Mouse (Mus musculus) liver, embryonic 12.5 days (tissue): Measurements from ENCODE around the gene Ino80d. TPM values are rescaled to one million over a fixed set of nuclear protein-coding genes. Genes with fewer than 3 reads are reported as not detected.

ENCODE experiments used
- ATAC-seq: fragments of 200-750 bp; cut with Nextera tagmentation; 2 replicates; pipeline ENCODE4 v1.8.0; 2017; ENCODE audit warnings: moderate number of reproducible peaks, mild to moderate bottlenecking, moderate library complexity
- H3K27ac ChIP-seq: fragments of 300-500 bp; sonication (generic); 2 replicates; pipeline ENCODE4 v1.5.1; 2016; ENCODE audit warnings: mild to moderate bottlenecking
- H3K27me3 ChIP-seq: fragments of 300-500 bp; sonication (generic); replicated peaks from 2 replicates; pipeline ENCODE4 v1.6.1; 2016; ENCODE audit warnings: mild to moderate bottlenecking, moderate library complexity
- H3K36me3 ChIP-seq: fragments of 300-500 bp; sonication (generic); 2 replicates; pipeline ENCODE4 v1.6.1; 2016; ENCODE audit warnings: mild to moderate bottlenecking, moderate library complexity
- H3K4me1 ChIP-seq: fragments of 300-500 bp; sonication (generic); 2 replicates; pipeline ENCODE4 v1.6.1; 2016
- H3K4me2 ChIP-seq: fragments of 300-500 bp; sonication (generic); 2 replicates; pipeline ENCODE4 v1.6.1; 2016; ENCODE audit warnings: mild to moderate bottlenecking, moderate library complexity
- H3K4me3 ChIP-seq: fragments of 300-500 bp; sonication (generic); 2 replicates; pipeline ENCODE4 v1.5.1; 2016; ENCODE audit warnings: mild to moderate bottlenecking, moderate library complexity
- H3K9ac ChIP-seq: fragments of 300-500 bp; sonication (generic); 2 replicates; pipeline ENCODE4 v1.6.1; 2016; ENCODE audit warnings: mild to moderate bottlenecking, moderate library complexity
- H3K9me3 ChIP-seq: fragments of 300-500 bp; sonication (generic); replicated peaks from 2 replicates; pipeline ENCODE4 v1.6.1; 2016; ENCODE audit warnings: mild to moderate bottlenecking, moderate library complexity
- WGBS: fragments of 180-500 bp; shearing (Covaris S2); methylation state at CpG from one replicate; pipeline ENCODE4 v1.1.7; 2016; ENCODE audit not compliant: insufficient replicate concordance; 5-methylcytosine and 5-hydroxymethylcytosine counted together
- polyA plus RNA-seq: library from polyadenylated mRNA; unstranded; fragments of >200 nt; fragmentation: Nextera tagmentation; extraction: Ambion mirVana; gene quantifications from 2 replicates; pipeline ENCODE4 v1.2.1, GENCODE M21; 2016

Gene Ino80d
- polyA plus RNA-seq, 1 experiment from 2014 or later = 7.2 TPM

DNA sequence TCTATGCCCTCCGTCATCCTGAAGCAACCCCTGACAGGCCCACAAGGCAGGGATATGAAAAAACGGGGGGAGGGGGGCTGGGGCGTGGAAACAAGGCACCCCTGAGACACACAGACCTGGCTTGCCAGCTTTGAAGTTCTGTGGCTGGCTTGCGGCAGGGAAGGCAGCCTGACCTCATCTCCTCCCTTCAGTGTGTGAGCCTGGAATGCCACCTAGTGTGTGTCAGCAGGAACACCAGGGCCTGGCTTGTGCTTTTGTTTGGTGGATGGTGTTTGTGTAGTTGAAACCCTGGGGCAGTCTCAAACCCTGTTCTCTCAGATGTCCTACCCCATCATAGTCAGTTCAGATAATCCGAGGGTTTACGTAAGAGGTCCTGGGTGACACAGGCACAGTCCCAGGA is 150.2 kb downstream of the Ino80d start:
- no peak for ATAC-seq
- 36% methylated on average over 6 of the region's 6 CpGs for WGBS
- Histone ChIP-seq H3K4me3 (no peak overlapping the region), H3K4me1 (no peaks in the 10 kb centered on the region), H3K27me3 (no peaks in the 10 kb centered on the region), H3K9me3 (no peaks in the 10 kb centered on the region), H3K36me3 (no peaks in the 10 kb centered on the region), H3K27ac (no peak overlapping the region), H3K9ac (no peak overlapping the region), H3K4me2 (no peak overlapping the region)

GRCm38 (mm10) chr1:62956942-62957645 is 157.4 kb downstream of the Ino80d start:
- Histone ChIP-seq H3K36me3 (no peaks in the 10 kb centered on the region), H3K9ac (no peak overlapping the region), H3K27me3 (no peaks in the 10 kb centered on the region), H3K4me1 (no peaks in the 10 kb centered on the region), H3K4me3 (no peak overlapping the region), H3K9me3 (no peaks in the 10 kb centered on the region), H3K4me2 (no peak overlapping the region), H3K27ac (no peak overlapping the region)
- ATAC-seq = no peak
- 38% methylated on average over 1 of the region's 1 CpGs for WGBS

GRCm38 (mm10) chr1:62956526-62956925 is 157.9 kb downstream of the Ino80d start:
- Histone ChIP-seq H3K4me3 (no peak overlapping the region), H3K36me3 (no peaks in the 10 kb centered on the region), H3K4me2 (no peak overlapping the region), H3K27me3 (no peaks in the 10 kb centered on the region), H3K9me3 (no peaks in the 10 kb centered on the region), H3K4me1 (no peaks in the 10 kb centered on the region), H3K9ac (no peak overlapping the region), H3K27ac (no peak overlapping the region)
- 58% methylated on average over 5 of the region's 5 CpGs for WGBS
- ATAC-seq = no peak

- Histone ChIP-seq H3K4me1 (no peaks in the 10 kb centered on the region), H3K36me3 (no peaks in the 10 kb centered on the region), H3K27ac (no peak overlapping the region), H3K27me3 (no peaks in the 10 kb centered on the region), H3K9ac (no peak overlapping the region), H3K4me2 (no peak overlapping the region), H3K9me3 (no peaks in the 10 kb centered on the region), H3K4me3 (no peak overlapping the region)
- WGBS = 79% methylated on average over 6 of the region's 6 CpGs
- ATAC-seq = no peak
Measured at GRCm38 (mm10) chr1:62955340-62955739, 159.1 kb downstream of the Ino80d start.

DNA sequence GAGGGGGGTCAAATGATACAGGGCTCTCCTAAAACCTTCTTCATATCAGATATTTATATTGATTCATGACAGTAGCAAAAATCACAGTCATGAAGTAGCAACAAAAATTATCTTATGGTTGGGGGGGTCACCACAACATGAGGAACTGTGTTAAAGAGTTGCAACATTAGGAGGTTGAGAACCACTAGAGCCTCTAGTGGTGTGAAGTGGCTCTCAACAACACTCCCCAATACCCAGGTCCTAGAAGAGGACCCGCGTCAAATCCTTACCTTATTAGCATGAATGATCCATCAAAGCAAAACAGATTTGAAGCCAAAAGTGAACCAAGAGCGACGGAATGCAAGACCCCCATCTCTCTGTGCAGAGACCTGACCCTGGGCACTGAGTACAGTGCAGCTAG is 161.4 kb downstream of the Ino80d start:
- Histone ChIP-seq H3K27ac (no peak overlapping the region), H3K9ac (no peak overlapping the region), H3K4me2 (no peak overlapping the region), H3K36me3 (no peaks in the 10 kb centered on the region), H3K4me1 (no peaks in the 10 kb centered on the region), H3K4me3 (no peak overlapping the region), H3K9me3 (no peaks in the 10 kb centered on the region), H3K27me3 (no peaks in the 10 kb centered on the region)
- no peak for ATAC-seq
- 78% methylated on average over 4 of the region's 4 CpGs for WGBS

GRCm38 (mm10) chr1:62952319-62952718 is 162.1 kb downstream of the Ino80d start:
- Histone ChIP-seq H3K4me3 (no peak overlapping the region), H3K4me2 (no peak overlapping the region), H3K4me1 (no peaks in the 10 kb centered on the region), H3K9me3 (no peaks in the 10 kb centered on the region), H3K9ac (no peak overlapping the region), H3K27ac (no peak overlapping the region), H3K27me3 (0 out of 2 replicates have a peak, but pooled peaks cover 4% of the 10 kb centered on the region), H3K36me3 (no peaks in the 10 kb centered on the region)
- WGBS = 69% methylated on average over 3 of the region's 3 CpGs
- no peak for ATAC-seq

- WGBS = 64% methylated on average over 7 of the region's 7 CpGs
- H3K4me1 ChIP-seq = no peaks in the 10 kb centered on the region
- 0 out of 2 replicates have a peak, but pooled peaks cover 4% of the 10 kb centered on the region for H3K27me3 ChIP-seq
- ATAC-seq = no peak
- H3K9ac ChIP-seq = no peak overlapping the region
- H3K4me3 ChIP-seq = no peak overlapping the region
- no peak overlapping the region for H3K4me2 ChIP-seq
- no peaks in the 10 kb centered on the region for H3K9me3 ChIP-seq
- H3K36me3 ChIP-seq = no peaks in the 10 kb centered on the region
- H3K27ac ChIP-seq = no peak overlapping the region
Measured at GRCm38 (mm10) chr1:62951067-62951809, 163.2 kb downstream of the Ino80d start.

GRCm38 (mm10) chr1:62950526-62950925 is 163.9 kb downstream of the Ino80d start:
- Histone ChIP-seq H3K27ac (no peak overlapping the region), H3K4me2 (no peak overlapping the region), H3K36me3 (no peaks in the 10 kb centered on the region), H3K9me3 (no peaks in the 10 kb centered on the region), H3K4me3 (no peak overlapping the region), H3K27me3 (0 out of 2 replicates have a peak, but pooled peaks cover 4% of the 10 kb centered on the region), H3K4me1 (no peaks in the 10 kb centered on the region), H3K9ac (no peak overlapping the region)
- no peak for ATAC-seq
- 72% methylated on average over 9 of the region's 9 CpGs for WGBS

DNA sequence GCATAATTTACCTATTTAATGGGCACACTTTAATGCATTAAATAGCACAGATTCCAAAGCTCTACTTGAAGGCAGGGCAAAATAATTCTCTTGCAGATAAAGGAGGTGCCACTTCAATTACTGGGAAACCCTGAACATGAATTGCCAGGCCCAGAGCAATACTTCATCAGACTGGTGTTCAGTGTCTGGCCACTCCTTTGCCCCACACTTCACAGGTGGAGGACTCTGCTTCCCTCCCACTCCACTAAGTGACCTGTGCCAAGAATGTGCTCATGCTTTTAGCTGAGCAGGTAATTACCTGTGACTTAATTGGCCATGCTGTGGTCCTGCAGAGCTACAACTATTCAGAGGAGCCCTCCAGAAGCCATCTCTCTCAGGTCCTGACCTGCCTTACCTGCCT is 166.7 kb downstream of the Ino80d start:
- Histone ChIP-seq H3K4me2 (no peak overlapping the region), H3K27ac (no peak overlapping the region), H3K36me3 (no peaks in the 10 kb centered on the region), H3K9ac (no peak overlapping the region), H3K4me1 (no peaks in the 10 kb centered on the region), H3K27me3 (0 out of 2 replicates have a peak, but pooled peaks cover 4% of the 10 kb centered on the region), H3K9me3 (no peaks in the 10 kb centered on the region), H3K4me3 (no peak overlapping the region)
- ATAC-seq = no peak

- no peak for ATAC-seq
- no peaks in the 10 kb centered on the region for H3K9me3 ChIP-seq
- WGBS = 75% methylated on average over 5 of the region's 5 CpGs
Measured at GRCm38 (mm10) chr1:62946987-62947386, 167.5 kb downstream of the Ino80d start.

GRCm38 (mm10) chr1:62934752-62935329 is 179.6 kb downstream of the Ino80d start:
- Histone ChIP-seq H3K27me3 (no peaks in the 10 kb centered on the region), H3K9me3 (no peaks in the 10 kb centered on the region), H3K36me3 (no peaks in the 10 kb centered on the region), H3K9ac (no peak overlapping the region), H3K4me1 (no peaks in the 10 kb centered on the region), H3K27ac (no peak overlapping the region), H3K4me2 (no peak overlapping the region), H3K4me3 (no peak overlapping the region)
- no peak for ATAC-seq
- 70% methylated on average over 10 of the region's 10 CpGs for WGBS

More at GRCm38 (mm10) chr1:62946987-62947386, 167.5 kb downstream of the Ino80d start:
- H3K27me3 ChIP-seq = 0 out of 2 replicates have a peak, but pooled peaks cover 4% of the 10 kb centered on the region
- no peak overlapping the region for H3K4me3 ChIP-seq
- no peak overlapping the region for H3K9ac ChIP-seq
- H3K36me3 ChIP-seq = no peaks in the 10 kb centered on the region
- no peaks in the 10 kb centered on the region for H3K4me1 ChIP-seq
- no peak overlapping the region for H3K27ac ChIP-seq
- no peak overlapping the region for H3K4me2 ChIP-seq

DNA sequence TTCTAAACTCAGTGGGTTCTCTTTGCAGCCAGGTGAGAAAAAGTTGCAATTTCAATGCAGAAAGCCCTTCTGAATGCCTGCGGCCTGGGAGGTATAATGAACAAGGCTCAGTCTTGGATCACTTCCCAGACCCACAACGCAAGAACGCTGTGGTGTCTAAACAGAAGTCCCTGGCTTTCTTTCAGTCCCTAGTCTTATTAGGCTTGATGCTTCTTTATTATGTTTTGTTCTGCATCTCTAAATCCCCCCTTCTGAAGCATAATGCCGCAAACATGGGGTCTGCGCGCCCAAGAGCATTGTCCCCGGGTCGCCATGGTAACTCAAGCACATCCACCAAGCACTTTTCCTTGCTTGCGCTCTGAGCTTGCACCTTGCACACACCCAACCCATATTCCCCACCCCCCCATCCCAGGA is 180.4 kb downstream of the Ino80d start:
- WGBS = 80% methylated on average over 9 of the region's 9 CpGs
- H3K4me3 ChIP-seq = no peak overlapping the region
- ATAC-seq = no peak
- no peak overlapping the region for H3K9ac ChIP-seq
- H3K4me1 ChIP-seq = no peaks in the 10 kb centered on the region
- H3K9me3 ChIP-seq = no peaks in the 10 kb centered on the region
- H3K36me3 ChIP-seq = no peaks in the 10 kb centered on the region
- H3K27ac ChIP-seq = no peak overlapping the region
- no peak overlapping the region for H3K4me2 ChIP-seq
- H3K27me3 ChIP-seq = no peaks in the 10 kb centered on the region
